Mouse (Mus musculus) spleen, adult 12 weeks (tissue): ENCODE measurements at regions not wholly inside any gene's neighbourhood (a gene's known extent, or its start where the extent isn't known, plus 50 kb on each side); places are given as distances from the start of the nearest gene placed in this dataset.

Experiments
- DNase-seq: peaks from one replicate; pipeline ENCODE4 v3.0.0; 2022; ENCODE audit warnings: low spot score

DNA sequence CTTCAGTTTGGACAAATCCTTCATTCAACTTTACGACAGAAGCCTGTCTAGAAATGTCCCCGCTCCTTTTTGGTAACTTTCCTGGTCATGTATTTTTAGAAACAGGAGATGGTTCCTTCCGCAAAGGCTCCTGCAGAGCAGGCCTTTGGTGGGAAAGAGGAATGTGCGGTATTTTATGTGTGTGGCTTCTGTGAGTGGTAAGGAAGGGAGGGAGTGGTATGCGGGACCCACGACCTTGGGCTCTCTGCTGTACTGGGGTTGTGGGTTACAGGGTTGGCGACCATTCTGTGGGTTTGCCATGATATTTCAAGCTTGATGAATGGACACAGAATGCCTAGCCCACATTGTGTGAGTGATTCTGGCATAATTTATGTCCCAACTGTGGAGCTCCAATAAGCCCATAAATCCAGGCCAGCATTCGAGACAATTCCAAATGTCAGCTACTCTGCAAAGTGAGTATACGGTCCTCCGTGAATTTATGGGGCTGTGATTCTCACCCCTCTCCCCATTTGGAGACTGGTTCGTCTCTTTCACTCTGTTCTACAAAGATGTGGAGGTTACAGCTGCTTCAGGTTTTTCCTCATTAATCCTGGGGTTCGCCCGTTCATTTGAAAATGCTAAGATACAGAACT lies 109.3 kb upstream of the Rxfp2 start:
- DNase-seq = no peak

DNA sequence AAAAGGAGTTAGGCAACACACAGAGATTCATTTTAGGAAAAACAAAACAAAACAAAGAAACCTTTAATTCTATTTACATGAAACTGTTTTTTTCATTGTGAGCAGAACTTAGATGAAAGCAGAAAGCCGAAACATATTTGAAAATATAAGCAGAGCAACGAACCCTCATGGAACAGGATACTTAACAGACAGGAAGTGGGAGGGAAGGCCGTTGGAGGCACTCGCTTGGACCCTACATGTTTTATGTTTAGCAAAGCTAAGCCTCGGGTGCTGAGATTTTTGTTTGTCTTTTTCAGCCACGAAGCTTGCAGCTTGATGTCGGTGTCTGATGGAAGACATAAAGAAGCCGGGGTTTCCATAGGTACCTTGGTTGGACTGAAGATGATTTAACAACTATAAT lies 108.5 kb upstream of the Rxfp2 start:
- DNase-seq = no peak

- no peak for DNase-seq
Observed at GRCm38 (mm10) chr5:149911968-149912367, 106.5 kb upstream of the Rxfp2 start.

DNA sequence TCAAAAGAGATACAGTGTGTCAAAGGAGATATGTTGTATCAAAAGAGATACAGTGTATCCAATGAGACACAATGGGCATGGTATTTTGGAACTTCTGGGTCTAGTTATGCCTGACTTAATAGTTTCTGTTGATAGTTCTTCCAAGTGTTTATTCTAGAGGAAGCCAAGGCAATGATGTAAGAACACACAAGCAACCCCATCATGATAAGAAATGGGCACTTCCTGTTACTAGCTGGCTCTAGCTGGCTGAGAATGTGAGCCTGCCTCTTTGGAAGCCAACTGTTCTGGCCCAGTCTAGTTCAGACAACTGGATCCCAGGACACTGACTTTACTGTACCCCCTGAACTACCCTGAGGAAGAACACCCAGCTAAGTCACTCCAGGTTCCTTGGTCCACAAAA lies 102.7 kb upstream of the Rxfp2 start:
- no peak for DNase-seq

- DNase-seq = no peak
Observed at GRCm38 (mm10) chr5:149917374-149917773, 101.1 kb upstream of the Rxfp2 start.

DNA sequence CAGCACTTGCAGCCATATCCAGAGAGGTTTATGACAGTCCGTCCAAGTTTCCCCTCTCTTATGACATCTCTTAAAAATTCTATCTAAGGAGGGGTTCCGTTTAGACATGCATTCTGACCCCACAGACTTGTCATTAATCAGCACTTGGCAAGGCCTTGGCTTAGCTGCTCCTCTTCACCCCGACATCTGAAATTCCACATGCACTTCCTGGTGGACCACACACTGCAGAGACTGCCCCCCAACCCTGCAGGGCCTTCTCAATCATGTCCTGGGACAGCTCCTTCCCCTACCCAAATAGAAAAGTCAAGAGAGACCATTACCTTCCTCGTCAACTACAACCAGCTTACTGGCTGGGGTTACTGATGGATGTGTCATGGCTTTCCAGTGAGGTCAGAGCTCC lies 99.4 kb upstream of the Rxfp2 start:
- no peak for DNase-seq

DNA sequence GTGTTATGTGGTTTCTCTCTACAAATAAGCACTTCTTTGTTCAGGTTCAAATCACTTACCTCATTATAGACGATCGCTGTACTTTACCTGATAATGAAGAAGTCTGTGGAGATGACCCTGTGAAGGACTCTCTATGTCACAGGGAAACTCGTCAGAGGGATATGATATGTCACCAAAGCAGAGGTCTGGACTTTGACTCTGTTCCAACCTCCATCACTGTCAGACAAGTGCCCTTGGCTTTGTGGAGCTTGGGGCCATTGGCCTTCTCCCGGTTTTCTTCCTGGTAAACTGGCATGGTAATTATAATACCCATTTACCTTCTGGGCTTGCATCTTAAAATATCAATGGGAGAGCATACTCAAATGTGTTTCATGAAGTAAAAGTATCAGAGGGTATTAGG lies 98.1 kb upstream of the Rxfp2 start:
- DNase-seq = no peak

GRCm38 (mm10) chr5:149924501-149924900 lies 94.0 kb upstream of the Rxfp2 start:
- no peak for DNase-seq

DNA sequence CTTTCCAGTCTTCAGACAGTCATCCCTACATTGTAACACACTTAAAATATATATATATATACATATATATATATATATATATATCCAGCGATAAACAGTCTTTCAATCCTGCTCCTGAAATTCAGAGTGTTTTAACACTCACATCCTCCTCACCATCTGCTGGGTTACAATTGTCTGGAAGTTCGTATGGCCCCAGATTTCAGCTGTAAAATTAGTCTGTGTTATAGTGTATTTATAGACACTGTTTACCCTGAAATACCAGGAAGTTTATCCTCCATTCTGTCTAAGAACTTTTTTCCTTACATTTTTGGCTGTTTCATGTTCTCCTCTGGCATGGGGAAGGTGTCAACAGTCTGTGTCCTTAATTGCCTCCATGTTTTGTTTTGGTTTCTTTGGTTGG lies 91.7 kb upstream of the Rxfp2 start:
- DNase-seq = no peak

DNA sequence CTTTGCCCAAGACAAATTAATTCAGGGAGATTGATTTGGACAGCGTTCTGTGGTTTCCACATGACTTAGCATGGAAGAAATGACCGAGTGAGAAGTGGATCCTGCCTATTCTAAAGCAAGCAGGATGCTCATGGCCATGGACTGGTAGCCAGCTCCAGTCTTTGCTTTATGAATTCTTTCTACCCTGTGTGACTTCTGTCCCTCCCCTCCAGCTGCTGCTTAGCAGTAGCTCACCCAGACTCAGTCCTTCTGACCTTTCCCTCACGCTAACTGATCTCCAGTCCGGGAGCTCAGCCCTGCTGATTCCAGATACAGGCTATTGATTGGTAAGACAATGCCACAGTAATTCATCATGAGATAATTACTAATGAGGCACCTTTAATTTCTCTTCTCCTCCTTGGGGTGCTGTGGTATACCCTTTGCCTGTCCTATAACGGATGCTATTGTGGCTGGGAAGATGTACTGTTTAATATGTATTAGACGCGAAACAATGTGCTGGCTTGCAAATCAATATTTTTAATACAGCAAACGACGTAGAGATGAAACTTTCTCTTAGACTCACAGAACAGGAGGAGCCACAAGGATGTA lies 86.8 kb upstream of the Rxfp2 start:
- DNase-seq = no peak

GRCm38 (mm10) chr5:149932220-149932619 lies 86.3 kb upstream of the Rxfp2 start:
- no peak for DNase-seq

DNA sequence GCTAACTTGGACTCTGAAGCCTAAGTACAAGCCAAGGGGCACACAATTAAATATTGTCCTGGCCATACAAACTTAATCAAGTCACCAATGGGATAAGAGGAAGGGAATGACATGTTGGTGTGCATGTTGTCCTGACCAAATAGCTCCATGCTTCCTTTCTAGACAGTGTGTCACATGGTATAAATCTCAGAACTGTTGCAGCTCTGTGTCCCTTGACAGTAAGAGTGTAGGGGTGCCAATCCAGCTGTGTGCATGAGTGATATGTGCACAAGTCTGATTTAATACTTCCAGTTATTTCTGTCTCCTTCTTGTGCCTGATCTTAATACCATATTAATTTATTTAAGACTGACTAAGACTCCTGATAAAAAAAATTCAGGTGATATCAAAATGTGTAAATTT lies 72.8 kb upstream of the Rxfp2 start:
- no peak for DNase-seq

GRCm38 (mm10) chr5:149947491-149947890 lies 71.0 kb upstream of the Rxfp2 start:
- no peak for DNase-seq

- no peak for DNase-seq
Observed at GRCm38 (mm10) chr5:149956931-149957330, 61.5 kb upstream of the Rxfp2 start.

- DNase-seq = no peak
Observed at GRCm38 (mm10) chr5:149961178-149961577, 57.3 kb upstream of the Rxfp2 start.

GRCm38 (mm10) chr5:149964748-149965147 lies 53.7 kb upstream of the Rxfp2 start:
- DNase-seq = no peak
